Mouse (Mus musculus) embryo, embryonic 10 days (tissue): ENCODE data around the gene Tanc2.

Source experiments
- DNase-seq: peaks from one replicate; pipeline ENCODE4 v3.0.0-alpha.2; 2015; ENCODE audit warnings: low spot score

Gene Tanc2

GRCm38 (mm10) chr11:105955815-105956430, 366.1 kb downstream of the Tanc2 start:
- no peak for DNase-seq

- peak; percentile 29 for DNase-seq
Measured at GRCm38 (mm10) chr11:105957501-105957900, 367.7 kb downstream of the Tanc2 start.

DNA sequence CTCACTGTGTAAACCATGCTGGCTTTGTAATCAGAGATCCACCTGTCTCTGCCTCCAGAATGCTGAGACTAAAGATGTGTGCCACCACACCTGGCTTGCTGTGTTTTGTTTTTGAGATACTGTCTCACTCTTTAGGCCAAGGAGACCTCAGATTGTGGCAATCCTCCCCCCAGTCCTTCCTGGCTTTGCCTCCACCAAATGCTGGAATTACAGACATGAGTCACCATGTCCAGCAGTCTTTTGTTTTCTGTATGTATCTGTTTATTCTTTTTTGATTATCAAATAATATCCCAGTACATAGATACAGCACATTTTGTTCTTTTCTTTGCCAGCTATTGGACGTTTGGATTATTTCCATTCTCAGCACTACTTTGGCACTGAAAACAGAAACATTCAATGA, 368.8 kb downstream of the Tanc2 start:
- DNase-seq: no peak

GRCm38 (mm10) chr11:105959355-105959754, 369.6 kb downstream of the Tanc2 start:
- peak; percentile 6 for DNase-seq

- DNase-seq: no peak
Measured at GRCm38 (mm10) chr11:105964691-105965090, 374.9 kb downstream of the Tanc2 start.

- no peak for DNase-seq
Measured at GRCm38 (mm10) chr11:105966288-105966687, 376.5 kb downstream of the Tanc2 start.

DNA sequence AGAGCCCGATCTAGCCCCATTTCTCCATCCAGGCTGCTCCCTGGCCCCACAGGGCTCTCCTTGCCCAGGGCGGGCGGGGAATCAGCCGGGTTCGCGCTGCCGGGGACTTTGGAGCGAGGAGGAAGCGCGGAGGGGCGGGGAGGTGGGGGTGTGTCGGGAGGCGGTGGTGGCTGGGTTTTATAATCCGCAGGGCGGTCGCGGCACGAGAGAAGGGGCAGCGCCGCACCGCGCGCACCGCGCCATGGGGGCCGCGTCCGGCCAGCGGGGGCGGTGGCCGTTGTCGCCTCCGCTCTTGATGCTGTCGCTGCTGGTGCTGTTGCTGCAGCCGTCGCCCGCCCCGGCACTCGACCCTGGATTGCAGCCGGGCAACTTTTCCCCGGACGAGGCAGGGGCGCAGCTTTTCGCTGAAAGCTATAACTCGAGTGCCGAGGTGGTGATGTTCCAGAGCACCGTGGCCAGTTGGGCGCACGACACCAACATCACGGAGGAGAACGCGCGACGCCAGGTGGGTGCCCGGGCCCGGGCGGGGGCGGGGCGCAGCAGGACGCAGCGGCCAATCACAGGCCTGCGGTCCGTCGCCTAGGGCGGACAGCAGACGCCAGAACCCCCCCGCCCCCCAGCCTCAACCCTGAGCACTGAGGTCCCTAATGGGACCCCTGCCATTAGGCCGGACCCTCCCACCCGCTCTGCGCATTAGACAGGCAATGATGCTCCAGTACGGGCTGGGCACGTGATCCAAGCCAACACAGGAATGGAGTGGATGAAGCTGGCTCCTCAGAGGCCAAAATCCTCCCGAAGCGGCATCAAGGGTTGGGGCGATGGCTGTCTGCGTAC, 378.2 kb downstream of the Tanc2 start, which contains the start of gene Ace:
Gene Ace (plus strand): TSS at position 205 of the 834 bp plus-strand sequence.
- peak; percentile 47 for DNase-seq

DNA sequence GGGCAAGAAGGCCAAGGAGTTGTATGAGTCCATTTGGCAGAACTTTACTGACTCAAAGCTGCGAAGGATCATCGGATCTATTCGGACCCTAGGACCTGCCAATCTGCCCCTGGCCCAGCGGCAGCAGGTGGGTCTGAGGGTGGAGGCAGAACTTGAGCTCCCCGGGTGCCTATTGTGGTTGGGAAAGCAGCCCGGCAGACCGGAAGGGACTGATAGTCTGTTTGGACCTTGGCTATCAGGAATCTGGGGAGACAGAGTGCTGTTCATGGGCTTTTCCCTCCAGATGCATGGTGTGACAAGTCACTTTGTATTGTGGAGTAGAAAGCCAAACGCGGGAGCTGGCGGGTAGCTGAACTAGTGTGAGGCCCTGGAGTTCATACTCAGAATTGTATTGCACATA, 379.2 kb downstream of the Tanc2 start:
- no peak for DNase-seq

DNA sequence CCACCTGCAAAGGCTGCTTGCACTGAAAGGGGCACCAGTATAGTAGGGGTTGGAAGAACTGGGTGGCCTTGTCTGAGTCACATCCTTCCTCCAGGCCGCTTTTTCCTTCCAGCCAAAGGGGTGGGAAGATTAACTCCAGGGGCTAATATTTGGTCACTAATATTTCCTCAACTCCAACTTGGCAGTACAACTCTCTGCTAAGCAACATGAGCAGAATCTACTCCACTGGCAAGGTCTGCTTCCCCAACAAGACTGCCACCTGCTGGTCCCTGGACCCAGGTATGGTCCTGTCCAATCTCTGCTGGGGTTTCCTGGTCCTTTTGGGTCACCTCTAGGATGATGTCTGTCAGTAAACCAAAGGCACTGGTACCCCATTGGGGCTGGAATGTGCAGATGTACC, 379.7 kb downstream of the Tanc2 start:
- peak; percentile 23 for DNase-seq

DNA sequence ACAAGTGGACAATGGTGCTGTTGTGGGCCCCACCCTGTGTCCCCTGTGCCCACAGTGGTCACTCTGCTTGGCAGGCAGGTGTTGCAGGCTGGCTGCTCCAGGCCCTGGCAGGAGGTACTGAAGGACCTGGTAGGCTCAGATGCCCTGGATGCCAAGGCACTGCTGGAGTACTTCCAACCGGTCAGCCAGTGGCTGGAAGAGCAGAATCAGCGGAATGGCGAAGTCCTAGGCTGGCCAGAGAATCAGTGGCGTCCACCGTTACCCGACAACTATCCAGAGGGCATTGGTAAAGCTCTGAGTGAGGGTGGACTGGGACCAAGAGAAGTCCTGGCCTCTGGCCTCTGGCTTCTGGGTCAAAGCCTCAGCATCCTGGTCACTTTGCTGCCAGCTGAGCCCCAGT, 384.8 kb downstream of the Tanc2 start:
- no peak for DNase-seq

- no peak for DNase-seq
Measured at GRCm38 (mm10) chr11:105975050-105975449, 385.3 kb downstream of the Tanc2 start.

- DNase-seq: no peak
Measured at GRCm38 (mm10) chr11:105975636-105976035, 385.9 kb downstream of the Tanc2 start.

- DNase-seq: no peak
Measured at GRCm38 (mm10) chr11:105978232-105978631, 388.4 kb downstream of the Tanc2 start.

DNA sequence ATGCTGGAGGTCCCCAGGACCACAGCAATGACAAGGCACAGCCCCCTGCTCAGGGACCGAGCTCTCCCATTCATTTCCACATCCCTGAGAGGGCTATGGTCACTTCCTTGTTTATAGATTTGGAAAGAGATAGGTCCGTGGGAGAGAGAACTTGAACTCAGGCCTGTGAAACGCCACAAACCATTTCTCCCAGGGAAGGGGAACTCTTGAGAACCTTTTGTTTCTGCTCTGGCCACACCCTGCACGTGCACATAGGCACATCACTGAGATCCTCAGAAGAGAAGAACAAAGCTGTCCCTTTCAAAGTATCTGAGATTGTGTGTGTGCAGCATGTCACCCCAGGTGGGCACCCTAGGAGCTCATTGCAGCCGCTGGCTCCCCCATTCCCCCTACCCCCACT, 388.8 kb downstream of the Tanc2 start:
- no peak for DNase-seq
